Mouse (Mus musculus): ENCODE results near the gene Amz2.

DNA sequence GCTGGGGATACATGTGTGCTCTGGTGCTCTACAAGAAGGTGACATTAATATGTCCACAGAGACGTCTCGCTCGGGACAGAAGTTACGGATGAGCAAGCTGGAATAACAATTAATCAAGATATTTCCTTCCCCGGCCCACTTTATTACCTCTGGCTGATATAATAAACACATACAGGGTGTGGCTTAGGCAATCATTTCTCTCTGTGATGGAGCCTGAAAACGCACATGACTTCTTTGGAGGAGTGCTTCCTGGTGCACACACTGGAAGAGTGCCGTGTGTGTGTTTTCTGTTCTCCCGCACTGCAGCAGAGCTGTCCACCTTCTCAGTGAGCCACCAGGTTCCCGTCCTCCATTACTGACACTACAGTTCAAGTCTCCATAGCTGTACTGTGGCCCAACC lies 72.2 kb downstream of the Amz2 start:
- TF ChIP-seq CTCF (IDR thresholded peaks at IDR 0.05; ENCODE audit: low read depth, low read length) (no peak), POLR2A (IDR thresholded peaks at IDR 0.05; ENCODE audit: extremely low read depth, insufficient read depth, low read length) (no peak)
